Mouse (Mus musculus) B cell, adult 62 days (primary cell): ENCODE measurements around the gene Defb20. TPM values are rescaled to one million over a fixed set of nuclear protein-coding genes. Genes with fewer than 3 reads are reported as not detected.

Experiments used
- total RNA-seq: library from RNA; stranded (reverse); gene quantifications from 4 replicates; pipeline ENCODE4 v1.2.4, GENCODE M21; 2023

The Defb20 gene
- total RNA-seq = not detected in 4 replicates

DNA sequence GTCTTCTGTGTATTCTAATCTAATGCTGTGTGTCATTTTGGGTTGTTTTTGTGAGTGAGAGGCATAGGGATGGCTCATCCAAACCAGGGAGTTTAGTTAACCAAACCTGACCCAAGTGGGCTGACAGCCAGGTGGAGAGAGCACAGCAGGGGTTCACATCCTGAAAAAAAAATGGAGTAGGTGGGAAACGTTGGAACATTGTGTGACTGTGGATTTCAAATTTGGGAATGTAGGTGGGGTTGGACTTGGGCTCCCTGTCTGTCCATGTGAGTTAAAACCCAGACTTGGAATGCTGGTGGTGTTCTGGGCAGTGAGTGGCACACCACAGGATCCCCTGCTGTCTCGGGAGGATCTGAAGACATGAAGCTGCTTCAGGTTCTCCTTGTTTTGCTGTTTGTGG is at the start of gene Defb20:
TSS of gene Defb20 (plus strand) at position 301 of the 400 bp plus-strand sequence.

DNA sequence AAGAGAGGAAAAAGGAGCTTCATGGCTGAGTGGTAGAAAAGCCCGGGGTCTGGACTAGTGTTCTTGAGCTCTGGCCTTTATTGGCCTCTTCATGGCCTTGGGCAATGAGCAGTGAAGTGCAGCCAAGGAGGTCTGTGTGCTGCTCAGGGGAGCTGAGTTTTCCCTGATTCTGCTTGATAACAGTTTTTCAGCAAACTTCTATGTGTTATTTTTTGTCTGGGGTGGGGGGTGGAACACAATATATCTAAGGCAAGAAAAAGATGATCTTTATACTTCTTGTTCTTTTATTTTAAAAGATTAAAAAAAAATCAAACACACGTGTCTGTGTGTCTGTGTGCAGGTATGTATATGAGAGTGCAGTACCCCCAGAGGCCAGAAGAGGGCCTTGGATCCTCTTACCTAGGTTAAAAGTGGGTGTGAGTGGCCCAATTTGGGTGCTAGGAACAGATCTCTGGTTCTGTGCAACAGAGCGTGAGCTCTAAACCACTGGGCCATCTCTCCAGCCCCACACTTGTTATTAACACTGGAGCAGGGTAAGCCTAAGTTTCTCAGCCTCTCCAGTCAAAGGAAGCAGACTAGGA is 12.2 kb upstream of the Defb20 start, which contains the start of gene Defb23:
TSS of gene Defb23 (minus strand) at position 51 of the 581 bp plus-strand sequence.

DNA sequence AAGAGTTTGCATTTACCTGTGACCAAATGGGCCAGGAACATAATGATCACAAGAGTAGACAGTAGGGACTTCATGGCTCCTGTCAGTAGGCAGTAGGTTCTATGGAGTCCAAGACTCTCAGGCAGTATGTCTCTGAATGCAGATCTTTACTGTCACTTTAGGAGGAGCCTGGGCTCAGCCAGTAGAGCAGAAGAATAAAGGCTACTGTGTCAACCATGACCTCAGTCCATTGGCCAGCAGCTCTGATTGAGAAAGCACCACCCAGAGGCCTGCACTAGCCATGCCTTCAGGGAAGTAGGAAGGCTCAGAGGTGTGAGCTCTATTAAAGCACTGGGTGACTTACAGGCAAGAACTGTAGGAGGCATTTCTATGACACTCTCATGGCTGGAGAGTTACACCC is 13.2 kb downstream of the Defb20 start, which contains the start of gene Defb22:
TSS of gene Defb22 (minus strand) at position 101 of the 400 bp plus-strand sequence.

DNA sequence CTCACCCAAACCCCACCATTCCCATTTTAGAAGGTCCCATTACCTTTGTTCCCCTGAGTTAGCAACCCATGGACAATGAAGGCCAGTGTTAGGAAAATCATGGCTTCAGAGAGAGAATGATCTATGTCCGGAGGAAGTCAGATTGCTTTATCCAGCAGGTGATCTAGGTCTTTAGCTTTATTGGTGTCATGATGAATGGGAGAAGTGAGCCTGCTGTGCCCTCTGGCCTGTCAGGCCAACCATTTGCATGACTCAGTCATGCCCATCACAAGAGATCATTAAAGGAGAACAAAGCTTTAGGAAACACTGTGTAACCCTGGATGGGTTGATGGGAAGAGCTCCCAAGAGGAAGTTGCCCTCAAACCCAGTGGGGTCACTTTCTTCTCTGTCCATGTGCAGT is 34.7 kb downstream of the Defb20 start, which contains the start of gene Defb26:
TSS of gene Defb26 (minus strand) at position 101 of the 400 bp plus-strand sequence.

DNA sequence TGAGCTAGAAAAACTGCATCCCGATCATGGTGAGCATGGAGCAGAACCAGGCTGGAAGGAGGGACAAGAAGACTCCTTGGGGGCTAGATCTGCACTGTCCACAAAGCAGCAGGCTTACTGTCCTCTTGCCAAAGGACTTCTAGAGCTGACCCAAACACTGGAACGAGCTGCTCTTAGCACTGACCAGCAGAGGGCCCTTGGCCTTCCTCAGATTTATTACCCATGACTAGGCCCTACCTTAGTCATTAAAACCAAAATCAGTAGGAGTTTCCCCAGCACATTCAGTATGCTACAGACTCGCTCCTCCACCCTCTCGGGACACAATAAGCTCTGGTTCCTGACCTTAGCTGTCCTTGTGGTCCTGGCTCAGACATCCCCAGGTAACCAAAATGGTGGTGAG is 41.1 kb downstream of the Defb20 start, which contains the start of gene Defb28:
TSS of gene Defb28 (plus strand) at position 275 of the 400 bp plus-strand sequence.

Other genes starting within 250 kb of the Defb20 start
- gene Tbc1d20, start 183.2 kb upstream of the Defb20 start, total RNA-seq = 82.8 to 88.8 TPM (median 85.8 TPM) in 4 replicates
- gene Rbck1, start 144.4 kb upstream of the Defb20 start, total RNA-seq = 177 to 215 TPM (median 195 TPM) in 4 replicates
- gene Trib3, start 133.0 kb upstream of the Defb20 start, total RNA-seq = 2.8 to 7.2 TPM (median 4.1 TPM) in 4 replicates
- gene Nrsn2, start 100.4 kb upstream of the Defb20 start, total RNA-seq = not detected in 4 replicates
- 1.8 to 3.3 TPM (median 2.6 TPM) in 4 replicates for gene Sox12, start 79.0 kb upstream of the Defb20 start, total RNA-seq
- gene Zcchc3, start 62.0 kb upstream of the Defb20 start, total RNA-seq = 2.9 to 3.5 TPM (median 3.2 TPM) in 4 replicates
- 0.53 to 1.5 TPM in 2 of 4 replicates, not detected in the others for gene 6820408C15Rik, start 61.5 kb upstream of the Defb20 start, total RNA-seq
- not detected in 4 replicates for gene Defb23, start 12.4 kb upstream of the Defb20 start, total RNA-seq
- not detected in 4 replicates for gene Defb22, start 13.1 kb downstream of the Defb20 start, total RNA-seq
- gene Defb26, start 34.6 kb downstream of the Defb20 start, total RNA-seq = not detected in 4 replicates
- not detected in 4 replicates for gene Defb28, start 41.2 kb downstream of the Defb20 start, total RNA-seq
- not detected in 4 replicates for gene Defb29, start 63.0 kb downstream of the Defb20 start, total RNA-seq
- gene Gm17416, start 92.3 kb downstream of the Defb20 start, total RNA-seq = not detected in 4 replicates
- not detected in 4 replicates for gene Defb21, start 95.7 kb downstream of the Defb20 start, total RNA-seq
- gene Defb19, start 103.2 kb downstream of the Defb20 start, total RNA-seq = not detected in 4 replicates
- not detected in 4 replicates for gene Defb45, start 122.3 kb downstream of the Defb20 start, total RNA-seq
- not detected in 4 replicates for gene Defb36, start 127.3 kb downstream of the Defb20 start, total RNA-seq
- not detected in 4 replicates for gene Defb25, start 146.0 kb downstream of the Defb20 start, total RNA-seq
- not detected in 4 replicates for gene Rem1, start 149.9 kb downstream of the Defb20 start, total RNA-seq
- 91.4 to 102 TPM (median 99.1 TPM) in 4 replicates for gene H13, start 192.4 kb downstream of the Defb20 start, total RNA-seq
- gene Mcts2, start 210.0 kb downstream of the Defb20 start, total RNA-seq = 19.7 to 26.7 TPM (median 21.4 TPM) in 4 replicates